In the genomic region with DNA sequence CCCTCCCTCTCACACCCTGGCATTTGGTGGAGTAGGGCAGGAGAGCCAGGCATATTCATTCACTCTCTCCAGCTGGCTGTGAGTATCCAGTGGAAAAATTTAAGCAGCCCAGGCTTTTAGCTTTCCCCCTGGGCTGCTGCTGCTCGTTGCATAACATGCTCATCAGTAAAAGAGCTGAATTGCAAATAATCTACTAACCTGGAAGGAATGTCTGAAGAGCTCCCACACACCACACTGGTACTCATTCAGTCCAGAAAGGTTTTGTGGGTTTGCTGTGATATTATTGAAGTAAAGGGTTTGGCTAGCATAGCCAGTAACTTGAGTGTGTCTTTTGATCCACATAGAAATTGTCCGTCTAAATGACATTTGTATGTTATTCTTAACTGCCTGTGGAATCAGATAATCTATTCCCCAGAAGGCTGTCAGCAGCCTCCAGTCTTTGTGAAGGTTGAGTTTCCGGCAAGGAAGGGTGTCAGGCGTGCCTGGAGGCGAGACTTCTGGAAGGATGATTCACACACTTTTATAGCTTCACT, we compare ENCODE assay signal across 8 mouse cellular contexts.
DNase-seq lines count a peak whose midpoint lies in the region; TF ChIP-seq lines count a peak whose summit lies in the region.

No protein-coding gene starts in this region.

- 35% methylated on average over 5 of the region's 5 CpGs for WGBS in heart, adult 2 months
- 45% methylated on average over 5 of the region's 5 CpGs for WGBS in heart, embryonic 10.5 days

- peak in 1 of 2 experiments; percentile 40 for DNase-seq in heart, adult 2 months
- DNase-seq in heart, embryonic 10.5 days (ENCODE audit: low spot score) = no peak
- DNase-seq in right cerebral cortex, adult 2 months (ENCODE audit: low spot score in 2 of 2) = peak; percentile 71
- no peak for DNase-seq in right cerebral cortex, postnatal 14 days
- peak; percentile 40 to 47 for DNase-seq in layer of hippocampus, adult 8-10 months (ENCODE audit: low spot score in 2 of 2)
- peak; percentile 79 for DNase-seq in telencephalon, adult 2 months (ENCODE audit: low read depth, low spot score)
- no peak for DNase-seq in thymus, postnatal 14 days
- no peak for DNase-seq in ovary, postnatal 36 days (ENCODE audit: low spot score)

- TF ChIP-seq EP300 in heart, adult 2 months (IDR thresholded peaks at IDR 0.05; ENCODE audit: insufficient read depth, low read depth, low read length) = peak; percentile 65

- no peaks in the 10 kb centered on the region; the same call in 1 of the 2 replicates for H3K36me3 ChIP-seq in heart, adult 2 months (ENCODE audit: control insufficient read depth, insufficient read depth, low read length)
- no peaks in the 10 kb centered on the region for H3K36me3 ChIP-seq in heart, embryonic 10.5 days

- H3K4me1 ChIP-seq in heart, adult 2 months (ENCODE audit: control insufficient read depth, insufficient read depth, low read length) = peaks cover 10% of the 10 kb centered on the region
- H3K4me1 ChIP-seq in heart, embryonic 10.5 days = no peaks in the 10 kb centered on the region

- no peak for TF ChIP-seq POLR2A in heart, adult 2 months (IDR thresholded peaks at IDR 0.05; ENCODE audit: insufficient read depth, low read depth, low read length)

- H3K9me3 ChIP-seq in heart, embryonic 10.5 days = no peaks in the 10 kb centered on the region

- H3K4me3 ChIP-seq in heart, adult 2 months = no peak overlapping the region
- H3K4me3 ChIP-seq in heart, embryonic 10.5 days = no peak overlapping the region

- no peak overlapping the region for H3K9ac ChIP-seq in heart, adult 2 months (ENCODE audit: low read depth, low read length)

- intact Hi-C loops in heart, adult 2 months (cut with DNase I) = no loop called here

- H3K27me3 ChIP-seq in heart, adult 2 months (ENCODE audit: control insufficient read depth, insufficient read depth, low read length) = no peaks in the 10 kb centered on the region
- no peaks in the 10 kb centered on the region for H3K27me3 ChIP-seq in heart, embryonic 10.5 days (ENCODE audit: insufficient read depth, poor library complexity, severe bottlenecking)

- H3K79me2 ChIP-seq in heart, adult 2 months (replicated peaks; ENCODE audit: control insufficient read depth, insufficient read depth, low read length) = no peaks in the 10 kb centered on the region

- H3K27ac ChIP-seq in heart, adult 2 months = peak overlapping the region; percentile 42
- no peak overlapping the region for H3K27ac ChIP-seq in heart, embryonic 10.5 days

- TF ChIP-seq CTCF in heart, adult 2 months (IDR thresholded peaks at IDR 0.05) = no peak

Comparison
In these comparisons a context has a peak if more than half of its experiments do, and no peak if none do; other contexts are left out.
1. DNase-seq: peak in right cerebral cortex, adult 2 months (2 of 2), layer of hippocampus, adult 8-10 months (2 of 2) and telencephalon, adult 2 months (single experiment); none in heart, embryonic 10.5 days (single experiment), right cerebral cortex, postnatal 14 days (single experiment), thymus, postnatal 14 days (single experiment) and ovary, postnatal 36 days (single experiment).